Mouse (Mus musculus) olfactory bulb, adult 2 months (tissue): ENCODE data around the gene Snx25.

Experiments
- CTCF ChIP-seq: fragments of 200-500 bp; IDR thresholded peaks from 2 replicates; pipeline ENCODE4 v1.5.1; 2012; ENCODE audit warnings: low read depth, mild to moderate bottlenecking, low read length, moderate library complexity; ENCODE audit not compliant: insufficient read depth
- POLR2A ChIP-seq: fragments of 200-500 bp; IDR thresholded peaks from 2 replicates; pipeline ENCODE4 v1.6.1; 2012; ENCODE audit warnings: mild to moderate bottlenecking, low read depth, low read length, moderate library complexity; ENCODE audit not compliant: insufficient read depth

DNA sequence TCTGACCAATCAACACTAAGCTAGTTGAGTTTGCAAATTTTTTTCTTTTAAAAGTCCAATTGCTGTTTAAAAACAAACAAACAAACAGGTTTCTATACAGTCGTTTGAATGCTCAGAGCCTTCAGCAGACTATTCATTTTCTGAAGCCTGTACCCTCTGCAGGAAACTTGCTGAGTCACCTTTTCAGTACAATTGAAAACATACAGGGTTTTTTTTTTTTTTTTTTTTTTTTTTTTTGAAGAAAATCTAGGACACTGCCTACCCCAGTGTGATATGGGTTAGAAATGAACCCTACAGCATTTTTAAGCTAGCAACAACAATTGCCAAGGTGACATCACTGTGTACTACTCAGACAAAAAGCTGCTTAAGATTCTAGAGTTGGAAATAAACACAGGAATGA, 8.0 kb downstream of the Snx25 start:
- no peak for TF ChIP-seq CTCF
- no peak for TF ChIP-seq POLR2A
